Mouse (Mus musculus) urinary bladder, adult 18-20 months (tissue): ENCODE results near the gene Cic.
"Not testable (repeated sequence)": the region's sequence is repeated elsewhere in the genome, so short reads cannot be mapped to it uniquely, and the experiment has no call there.

Experiments used
- DNase-seq, 2 experiments: peaks; one replicate each; pipeline ENCODE4 v3.0.0; 2022; ENCODE audit warnings: low spot score in 2 of 2, mixed read lengths in 2 of 2

The Cic gene

DNA sequence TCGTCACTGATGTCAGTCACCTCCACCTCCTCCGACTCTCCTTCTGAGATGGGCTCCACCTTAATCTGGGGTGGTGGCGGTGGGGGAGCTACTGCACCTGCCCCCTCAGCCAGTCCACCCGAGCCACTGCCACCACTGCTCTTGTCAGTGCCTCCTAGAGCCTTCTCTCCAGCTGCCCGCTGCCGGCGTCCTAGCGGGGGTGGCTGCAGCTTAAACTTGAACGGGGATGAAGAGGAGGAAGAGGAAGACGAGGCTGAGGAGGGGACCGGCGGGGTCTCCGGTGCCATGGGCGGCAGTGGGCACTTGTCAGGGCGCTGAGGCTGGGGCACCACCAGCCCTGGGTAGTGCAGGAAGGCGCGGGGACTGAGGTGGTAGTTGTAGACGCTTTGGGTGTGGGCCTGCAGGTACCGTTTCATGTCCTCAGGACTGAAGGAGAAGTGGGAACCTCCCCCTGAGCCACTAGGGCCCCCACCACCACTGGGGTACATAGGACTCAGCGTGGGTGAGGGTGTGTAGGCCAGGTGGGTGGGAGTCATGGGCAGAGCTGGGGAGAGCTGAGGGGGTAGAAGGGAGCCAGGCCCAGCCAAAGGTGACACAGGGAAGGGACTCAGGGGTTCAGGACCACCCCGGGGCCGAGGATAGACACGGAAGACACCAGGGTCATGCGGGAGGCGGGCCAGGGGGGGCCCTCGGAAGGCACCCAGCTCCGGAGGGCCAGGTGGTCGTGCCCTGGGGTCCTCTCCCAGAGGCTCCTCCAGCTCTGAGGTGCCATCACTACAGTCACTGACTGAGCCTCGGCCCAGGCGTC lies 22.7 kb upstream of the Cic start:
- DNase-seq: no peak

DNA sequence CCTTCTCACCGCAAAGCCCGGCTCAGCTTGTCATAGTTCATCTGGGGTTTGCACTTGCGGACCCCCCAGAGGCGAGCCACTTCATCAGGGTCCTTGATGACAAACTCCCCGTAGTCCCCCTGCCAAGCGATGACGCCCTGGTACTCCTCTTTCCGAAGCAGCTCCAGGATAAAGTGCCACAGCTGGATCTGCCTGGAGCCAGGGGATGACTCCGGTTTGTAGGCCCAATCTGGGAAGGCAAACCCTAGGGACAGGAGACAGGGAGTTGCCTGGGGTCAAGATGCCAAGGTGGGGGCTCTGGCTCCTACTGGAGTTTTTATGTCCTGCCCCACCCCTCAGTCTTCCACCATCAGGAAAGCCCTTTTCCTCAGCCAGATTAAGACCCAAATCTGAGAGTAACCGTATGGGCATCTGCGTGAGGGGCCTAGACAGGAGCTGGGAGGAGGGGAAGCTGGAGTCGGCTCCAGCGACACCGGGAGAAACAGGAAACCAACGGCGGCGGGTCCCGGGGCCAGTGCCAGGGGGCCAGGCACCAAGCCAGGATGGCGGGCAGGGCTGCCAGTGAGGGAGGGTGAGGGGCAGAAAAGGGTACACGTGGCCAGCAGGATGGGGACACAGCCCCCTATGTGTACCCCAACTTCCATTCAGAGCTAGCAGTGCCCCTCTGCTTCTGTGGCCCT lies 21.3 kb upstream of the Cic start:
- no peak for DNase-seq

DNA sequence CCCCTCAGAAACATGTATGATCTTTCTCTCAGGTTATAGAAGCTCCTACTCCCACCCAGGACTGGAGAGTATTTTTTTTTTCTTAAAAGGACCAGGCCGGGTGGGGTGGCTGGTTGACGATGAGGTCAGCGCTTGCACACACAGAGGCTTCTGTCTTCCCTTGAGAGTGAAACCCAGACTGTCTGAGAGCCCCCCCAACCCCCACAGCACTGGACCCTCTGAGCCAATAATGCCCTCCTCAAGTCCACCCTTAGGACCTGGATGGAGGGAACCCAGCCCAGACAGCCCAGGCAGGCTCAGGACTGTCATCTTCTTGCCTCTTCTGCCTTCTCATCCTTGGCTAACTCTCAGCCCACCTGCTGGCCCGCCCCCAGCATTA lies 20.8 kb upstream of the Cic start:
- DNase-seq: no peak

DNA sequence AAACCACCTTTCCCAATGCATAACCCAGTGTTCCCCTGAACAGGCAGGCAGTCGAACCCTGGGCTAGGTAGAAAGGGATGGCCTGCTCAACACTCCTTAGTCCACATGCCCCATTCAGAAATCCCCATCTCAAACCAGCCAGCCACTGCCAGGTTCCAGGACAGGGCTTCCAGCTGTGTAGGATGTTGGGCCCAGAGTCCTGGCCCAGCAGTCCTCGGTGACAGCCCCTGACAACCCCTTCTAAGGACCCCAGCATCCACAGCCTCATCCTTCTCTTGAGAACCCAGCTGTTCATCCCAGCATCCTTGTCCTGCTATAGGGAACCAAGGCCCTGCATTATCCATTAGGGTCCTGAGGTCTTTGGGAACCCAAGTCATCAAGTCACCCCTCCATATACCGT lies 20.0 kb upstream of the Cic start:
- DNase-seq: no peak

DNA sequence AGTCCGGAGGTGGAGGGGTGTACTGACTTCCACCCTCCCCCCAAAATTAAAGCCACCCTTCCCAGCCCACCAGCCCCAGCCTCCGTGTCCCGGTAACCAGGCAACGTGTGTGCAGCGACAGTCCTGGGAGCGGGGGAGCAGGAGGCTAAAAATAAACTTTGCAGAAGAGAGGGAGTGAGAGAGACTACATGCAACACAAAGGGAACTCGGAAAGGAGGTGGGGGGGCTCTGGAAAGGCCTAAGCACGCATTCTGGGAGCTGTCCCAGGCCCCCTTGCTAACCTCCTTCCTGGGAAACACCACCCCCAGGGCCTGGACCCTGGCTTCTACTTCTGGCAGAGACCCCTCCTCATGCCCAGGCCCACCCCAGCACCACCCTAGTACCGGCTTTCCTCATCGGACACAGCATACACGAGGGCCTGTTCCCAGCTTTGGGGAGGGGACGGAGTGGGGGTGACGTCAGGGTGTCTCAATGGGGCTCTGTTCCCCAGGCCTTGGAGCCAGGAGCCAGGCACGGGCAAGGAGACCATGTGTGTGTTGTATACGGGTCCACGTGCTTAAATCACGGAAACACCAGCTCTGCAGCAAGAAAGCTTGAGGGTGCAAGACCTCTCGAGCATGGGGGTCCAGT lies 19.4 kb upstream of the Cic start:
- DNase-seq: peak in 1 of 2 experiments; percentile 45

DNA sequence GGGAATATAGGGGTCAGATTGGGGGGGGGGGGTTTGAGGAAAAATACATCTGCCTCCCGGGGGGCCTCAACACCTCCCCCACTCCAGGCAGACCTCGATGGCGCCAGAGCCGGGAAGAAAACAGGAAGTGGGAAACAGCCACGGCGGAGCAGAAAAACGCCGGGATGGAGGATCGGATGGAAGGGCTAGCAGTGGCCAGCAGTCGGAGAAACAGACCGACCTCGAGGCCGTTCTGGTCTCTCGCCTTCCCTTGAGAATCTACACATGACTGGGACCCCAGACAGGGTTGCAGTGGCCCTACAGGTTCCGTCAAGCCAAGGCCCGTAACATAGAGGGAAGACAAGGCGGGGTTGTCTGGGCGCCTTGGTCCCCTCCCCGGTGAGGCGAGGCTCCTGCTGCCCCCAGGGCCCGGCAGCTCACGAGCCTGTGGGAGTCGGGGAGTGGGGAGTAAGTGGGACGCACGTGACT lies 18.6 kb upstream of the Cic start:
- peak in 1 of 2 experiments; percentile 70 for DNase-seq

DNA sequence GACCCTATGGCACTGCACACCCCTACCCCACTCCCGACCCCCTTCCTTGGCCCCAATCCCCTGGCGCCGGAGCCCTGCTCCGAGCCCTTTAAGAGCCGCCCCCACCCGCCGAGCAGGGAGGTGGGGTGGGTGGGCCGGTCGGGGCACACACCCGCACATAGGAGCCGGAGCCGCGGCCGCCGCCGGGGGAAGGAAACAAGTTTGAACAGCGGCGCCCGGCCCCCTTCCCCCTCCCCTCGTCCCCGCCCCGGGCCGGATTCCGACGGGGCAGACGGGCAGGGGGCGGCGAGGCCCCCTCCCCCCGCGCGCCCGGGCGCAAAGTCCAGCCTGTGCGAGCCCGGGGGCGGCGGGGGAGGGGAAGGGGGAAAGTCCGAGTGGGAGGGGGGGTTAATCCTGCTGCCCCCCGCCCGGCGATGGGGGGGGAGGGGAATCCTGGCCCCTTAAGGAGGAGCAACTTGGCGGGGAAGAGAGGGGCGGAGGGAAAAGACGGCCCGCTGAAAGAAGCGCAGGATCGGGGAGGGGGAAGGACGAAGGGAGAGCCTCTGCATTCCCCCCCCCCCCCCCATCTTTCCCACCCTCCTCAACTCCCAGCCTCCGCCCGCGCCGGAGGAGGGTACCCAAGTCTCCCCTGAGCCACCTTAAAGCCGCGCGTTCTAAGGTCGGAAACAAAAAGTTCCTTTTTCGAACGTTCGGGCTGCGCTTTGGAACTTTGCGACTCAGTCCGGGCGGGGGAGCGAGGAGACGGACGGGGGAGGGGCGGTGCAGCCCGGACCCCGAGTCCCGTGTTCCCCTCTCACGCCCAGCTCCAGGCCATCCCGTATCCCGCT lies 18.0 kb upstream of the Cic start:
- DNase-seq: peak; percentile 73 to 74

DNA sequence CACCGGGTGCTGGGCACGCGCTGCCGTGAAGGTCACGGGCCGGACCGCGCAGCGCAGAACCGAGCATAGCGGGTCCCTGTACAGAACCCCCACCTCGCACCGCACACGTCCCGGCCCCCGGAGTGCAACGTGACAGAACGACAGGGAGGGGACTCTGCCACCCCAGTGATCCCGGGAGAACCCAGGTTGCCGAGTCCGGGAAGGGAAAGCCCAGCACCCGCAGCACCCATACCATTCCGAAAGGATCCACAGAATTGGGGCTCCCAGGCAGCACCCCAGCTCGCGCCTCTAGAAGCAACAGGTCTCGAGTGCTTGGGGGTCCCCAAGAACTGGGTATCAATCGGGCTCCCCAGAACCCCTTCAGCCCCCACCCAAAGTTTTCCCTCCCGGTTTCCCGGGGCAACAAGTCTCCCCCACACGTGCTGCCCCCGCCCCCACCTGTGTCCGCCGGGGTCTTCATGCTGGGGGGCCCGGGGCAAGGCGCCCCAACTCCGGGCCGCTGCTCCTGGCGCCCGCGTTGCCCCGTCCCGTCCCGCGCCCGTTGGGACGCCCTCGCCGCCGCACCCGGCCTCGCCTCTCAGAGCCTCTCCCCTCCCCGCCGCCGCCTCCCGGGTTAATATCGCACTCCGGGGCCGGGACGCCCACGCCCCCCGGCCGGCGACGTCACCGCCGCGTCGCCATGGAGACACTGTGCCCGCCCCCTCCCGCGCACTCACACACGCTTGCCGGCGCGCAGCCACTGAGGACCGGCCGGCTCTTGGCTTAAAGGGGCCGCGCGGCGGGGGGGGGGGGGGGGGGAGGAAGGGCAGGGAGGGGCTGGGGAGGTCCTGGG lies 17.1 kb upstream of the Cic start, which contains the start of gene Erf:
TSS of gene Erf (minus strand) at position 621 of the 832 bp plus-strand sequence.
- DNase-seq: peak; percentile 91 to 94

DNA sequence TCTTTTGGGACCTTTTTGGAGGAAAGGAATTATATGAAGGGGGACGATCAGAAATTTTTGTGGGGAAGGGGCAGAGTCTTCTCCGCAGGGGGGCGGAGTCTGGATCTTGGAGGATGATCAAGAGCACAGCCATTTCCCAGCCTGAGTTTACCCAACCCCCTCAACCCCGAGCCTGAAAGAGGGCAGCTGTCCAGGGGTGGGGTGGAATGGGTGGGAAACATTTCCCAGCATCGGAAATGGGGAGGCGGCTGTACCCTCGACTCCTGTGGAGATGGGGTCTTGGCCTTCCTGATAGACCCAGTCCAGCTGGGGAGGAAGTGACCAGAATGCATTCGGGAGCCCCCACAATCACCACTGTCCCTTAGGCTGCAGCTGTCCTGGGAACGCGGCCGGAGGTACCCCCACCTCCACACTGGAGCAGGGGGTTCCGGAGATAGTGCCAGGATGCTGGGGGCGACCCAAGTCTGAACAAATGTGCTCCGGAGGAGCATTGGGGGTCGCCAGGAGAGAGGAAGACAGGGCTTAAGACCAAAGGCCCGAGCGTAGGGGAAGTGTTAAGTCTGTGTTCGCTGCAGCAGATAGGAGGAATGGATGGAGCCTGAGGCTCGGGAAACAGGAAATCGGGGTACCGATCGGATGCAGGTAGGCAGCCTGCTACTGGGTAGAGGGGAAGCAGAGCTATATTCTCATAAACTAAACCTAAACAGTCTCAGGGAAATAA lies 16.3 kb upstream of the Cic start:
- no peak for DNase-seq

DNA sequence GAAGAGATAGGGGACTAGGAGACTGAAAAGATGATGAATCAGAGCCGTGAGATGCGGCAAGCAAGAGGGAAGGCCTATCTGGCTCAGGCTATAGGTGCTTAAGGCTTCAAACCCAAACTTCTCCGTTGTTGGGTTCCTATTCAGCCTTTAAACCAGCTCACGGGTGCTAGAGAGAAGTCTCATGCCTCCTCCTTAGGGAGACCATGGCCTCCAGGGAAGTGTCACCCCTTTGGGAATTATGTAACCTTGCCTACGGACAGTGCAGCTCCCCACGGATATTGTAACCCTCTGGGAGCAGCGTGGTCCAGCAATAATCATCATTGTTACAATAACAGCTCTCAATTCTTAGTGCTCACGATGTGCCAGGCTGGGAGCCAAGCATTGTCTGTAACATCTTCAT lies 15.7 kb upstream of the Cic start:
- DNase-seq: no peak

DNA sequence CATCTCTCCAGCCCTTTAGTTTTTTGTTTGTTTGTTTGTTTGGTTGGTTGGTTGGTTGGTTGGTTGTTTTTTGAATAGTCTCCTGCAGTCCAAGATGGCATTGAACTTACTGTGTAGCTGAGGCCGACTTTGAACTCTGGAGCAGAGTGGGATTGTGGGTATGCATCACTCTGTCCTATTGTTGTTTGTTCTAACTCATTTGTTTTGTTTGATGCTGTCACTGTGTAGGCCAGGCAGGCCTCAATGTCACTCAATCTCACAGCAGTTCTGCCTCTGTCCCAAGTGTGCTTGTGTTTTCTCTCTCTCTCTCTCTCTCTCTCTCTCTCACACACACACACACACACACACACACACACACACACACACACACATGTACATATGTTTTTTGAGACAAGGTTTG lies 5.6 kb upstream of the Cic start:
- DNase-seq: no peak

DNA sequence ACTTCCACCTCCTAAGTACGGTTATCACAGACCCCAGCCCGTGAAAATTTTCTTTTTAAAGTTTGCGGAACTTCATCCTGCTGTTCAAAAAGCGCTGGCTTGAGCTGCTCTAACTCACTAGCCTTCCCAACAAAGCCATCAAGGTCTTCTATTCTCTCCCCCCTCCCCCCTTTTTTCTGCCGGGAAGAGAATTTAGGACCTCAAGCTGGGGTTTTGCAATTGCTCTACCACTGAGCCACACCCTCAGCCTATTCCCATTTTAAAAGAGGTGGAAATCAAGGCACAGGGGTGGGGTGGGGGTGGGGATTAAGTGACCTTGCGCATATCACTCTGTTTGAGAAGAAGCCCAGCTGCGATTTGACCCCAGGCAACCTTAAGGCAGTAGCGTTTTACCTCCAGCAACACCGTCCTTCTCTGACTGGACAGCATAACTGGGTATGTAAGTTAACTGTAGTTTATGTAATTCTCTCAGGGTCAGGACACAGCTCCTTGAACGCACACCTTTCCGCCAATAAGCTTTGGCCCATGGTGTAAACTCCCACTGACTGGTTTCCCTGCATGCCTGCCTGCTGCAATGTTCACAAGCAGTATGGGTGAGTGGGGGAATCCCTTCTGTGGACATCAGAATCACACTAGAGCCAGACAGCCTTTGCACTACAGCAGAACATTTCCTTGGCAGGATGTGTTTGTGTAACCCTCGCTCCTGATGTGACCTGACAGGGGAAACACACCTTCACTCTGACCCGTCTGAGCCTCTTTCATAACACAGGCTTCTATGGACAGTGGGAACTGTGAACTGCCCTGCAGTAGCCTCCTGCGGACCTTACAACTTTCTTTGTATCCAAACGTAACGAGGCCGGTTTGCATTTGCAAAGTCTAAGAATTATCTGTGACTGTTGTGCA lies 3.3 kb upstream of the Cic start:
- no peak for DNase-seq

DNA sequence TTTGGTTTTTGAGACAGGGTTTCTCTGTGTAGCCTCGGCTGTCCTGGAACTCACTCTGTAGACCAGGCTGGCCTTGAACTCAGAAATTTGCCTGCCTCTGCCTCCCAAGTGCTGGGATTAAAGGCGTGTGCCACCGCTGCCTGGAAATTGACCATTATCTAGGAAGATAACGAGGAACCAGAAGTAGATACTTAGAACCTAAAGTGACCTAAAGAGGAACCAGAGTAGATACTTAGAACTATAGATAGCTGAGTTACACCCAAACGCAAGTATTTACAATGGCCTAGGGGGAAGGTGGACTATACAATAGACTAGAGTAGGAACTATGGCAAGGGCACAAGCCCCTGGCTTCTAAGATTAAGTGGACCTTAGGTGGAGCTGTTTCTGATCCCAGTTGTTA lies 1.8 kb upstream of the Cic start:
- not testable (repeated sequence) for DNase-seq

DNA sequence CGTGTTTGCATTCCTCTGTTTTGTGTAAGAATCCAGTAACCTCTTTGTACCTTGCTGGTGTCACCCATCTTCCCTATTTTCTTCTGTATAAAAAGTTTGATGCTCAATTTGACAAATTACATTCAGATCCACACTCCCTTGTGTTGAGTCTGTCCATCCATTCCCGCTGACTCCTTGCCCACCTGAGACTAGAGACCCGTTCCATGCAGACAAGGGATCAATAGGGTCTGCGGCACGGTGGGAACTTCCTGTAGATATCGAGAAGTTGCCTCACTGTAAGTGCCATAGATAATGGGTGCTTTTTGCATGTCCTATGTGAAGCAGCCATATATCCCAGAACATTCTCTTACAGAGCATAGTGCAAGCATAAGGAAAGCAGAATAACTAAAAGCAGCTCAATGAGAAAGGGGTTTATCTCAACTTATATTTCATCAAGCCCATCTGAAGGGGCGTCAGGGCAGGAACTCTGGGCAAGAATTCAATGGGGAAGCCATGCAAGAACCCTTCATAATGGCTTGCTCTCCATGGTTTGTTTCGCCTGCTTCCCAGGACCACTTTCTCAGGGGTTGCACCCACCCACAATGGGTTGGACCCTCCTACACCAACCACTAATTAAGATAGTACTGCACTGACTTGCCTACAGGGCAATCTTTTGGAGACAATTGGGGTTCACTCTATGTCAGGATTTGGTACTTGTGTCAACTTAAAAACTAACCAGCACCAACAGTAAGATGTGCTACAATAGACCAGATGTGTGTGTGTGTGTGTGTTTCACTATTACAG lies 1.1 kb upstream of the Cic start:
- no peak for DNase-seq

DNA sequence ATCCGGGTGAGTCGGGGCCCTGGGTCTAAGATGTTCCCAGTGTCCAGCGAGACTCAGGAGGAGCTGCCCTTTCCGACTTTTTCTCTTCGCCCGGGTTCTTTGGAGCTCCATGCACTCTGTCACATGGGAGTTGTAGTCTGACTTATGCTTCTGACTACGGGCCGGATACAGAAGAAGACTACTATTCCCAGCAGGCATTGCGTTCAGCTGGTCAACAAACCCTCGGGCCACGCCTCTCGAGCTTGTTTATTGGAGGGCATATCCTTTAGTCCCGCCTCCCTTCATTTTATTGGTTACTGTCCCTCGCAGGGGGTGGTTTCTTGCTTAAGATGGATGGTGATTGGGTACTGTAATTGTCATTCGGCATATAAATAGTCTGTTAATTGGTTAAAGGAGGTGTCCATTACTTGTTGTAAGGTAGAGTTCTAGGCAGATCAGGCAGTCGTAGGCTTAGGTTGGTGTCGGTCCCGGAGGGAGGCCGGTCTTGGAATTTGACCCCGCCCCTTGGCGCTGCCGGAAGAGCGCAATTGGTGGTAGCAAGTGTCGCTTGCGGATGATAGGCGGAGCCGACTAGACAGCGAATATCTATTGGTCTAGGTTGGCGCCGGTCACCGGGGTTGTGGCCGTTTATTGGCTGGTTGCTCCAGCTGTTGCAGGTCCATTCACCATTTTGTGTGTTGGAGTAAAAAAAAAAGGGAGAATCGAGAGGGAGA lies 403 bp downstream of the Cic start:
- DNase-seq: peak; percentile 98

DNA sequence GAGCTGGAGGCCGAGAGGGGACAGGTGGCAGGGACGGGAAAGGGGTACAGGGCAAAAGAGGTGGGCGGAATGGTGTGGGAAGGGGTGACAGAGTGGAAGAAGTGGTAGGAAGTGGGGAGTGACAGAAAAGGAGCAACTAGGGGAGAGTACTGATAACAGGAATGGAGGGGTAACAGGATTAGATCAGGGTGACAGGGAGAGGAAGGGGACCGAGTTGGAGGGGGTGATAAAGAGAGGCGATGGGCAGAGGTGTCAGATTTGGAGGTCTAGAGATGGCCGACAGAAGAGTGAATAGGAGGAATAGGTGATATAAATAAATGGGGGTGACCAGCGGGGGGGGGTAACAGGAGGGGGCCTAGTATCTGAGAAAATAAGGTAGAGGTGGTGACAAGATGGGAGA lies 1.1 kb downstream of the Cic start:
- no peak for DNase-seq

DNA sequence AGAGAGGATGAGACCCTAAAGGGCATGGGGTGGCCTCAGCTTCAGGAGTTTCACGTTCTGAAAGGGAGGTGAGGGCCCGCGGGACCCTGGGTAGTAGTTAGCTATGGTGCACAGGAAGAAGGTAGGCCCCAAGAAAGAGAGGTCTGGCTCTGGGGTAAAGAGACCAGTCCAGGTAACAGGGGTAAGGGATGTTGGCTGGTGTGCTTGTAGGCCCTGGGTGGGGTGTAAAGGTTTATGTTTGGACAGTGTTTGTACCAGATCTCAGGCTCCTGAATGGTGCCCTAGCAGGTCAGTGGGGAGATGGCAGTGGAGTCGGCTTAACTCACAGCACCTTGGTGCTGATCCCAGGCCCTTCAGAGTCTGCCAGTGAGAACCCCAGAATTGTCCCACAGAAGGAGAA lies 1.5 kb downstream of the Cic start:
- DNase-seq: no peak
